Mouse (Mus musculus) kidney, adult 2 months (tissue): ENCODE results near the gene Hist1h1b.

Experiments
- CTCF ChIP-seq: fragments of 200-500 bp; conservative IDR thresholded peaks from 2 replicates; pipeline ENCODE4 v1.5.1; 2011; ENCODE audit warnings: low read depth, mild to moderate bottlenecking, control low read depth, low read length, moderate library complexity, mixed read lengths; ENCODE audit not compliant: insufficient read depth, insufficient read length
- POLR2A ChIP-seq: fragments of 200-500 bp; IDR thresholded peaks from one replicate; pipeline ENCODE4 v1.6.1; 2011; ENCODE audit warnings: low read depth, low read length, control low read depth

DNA sequence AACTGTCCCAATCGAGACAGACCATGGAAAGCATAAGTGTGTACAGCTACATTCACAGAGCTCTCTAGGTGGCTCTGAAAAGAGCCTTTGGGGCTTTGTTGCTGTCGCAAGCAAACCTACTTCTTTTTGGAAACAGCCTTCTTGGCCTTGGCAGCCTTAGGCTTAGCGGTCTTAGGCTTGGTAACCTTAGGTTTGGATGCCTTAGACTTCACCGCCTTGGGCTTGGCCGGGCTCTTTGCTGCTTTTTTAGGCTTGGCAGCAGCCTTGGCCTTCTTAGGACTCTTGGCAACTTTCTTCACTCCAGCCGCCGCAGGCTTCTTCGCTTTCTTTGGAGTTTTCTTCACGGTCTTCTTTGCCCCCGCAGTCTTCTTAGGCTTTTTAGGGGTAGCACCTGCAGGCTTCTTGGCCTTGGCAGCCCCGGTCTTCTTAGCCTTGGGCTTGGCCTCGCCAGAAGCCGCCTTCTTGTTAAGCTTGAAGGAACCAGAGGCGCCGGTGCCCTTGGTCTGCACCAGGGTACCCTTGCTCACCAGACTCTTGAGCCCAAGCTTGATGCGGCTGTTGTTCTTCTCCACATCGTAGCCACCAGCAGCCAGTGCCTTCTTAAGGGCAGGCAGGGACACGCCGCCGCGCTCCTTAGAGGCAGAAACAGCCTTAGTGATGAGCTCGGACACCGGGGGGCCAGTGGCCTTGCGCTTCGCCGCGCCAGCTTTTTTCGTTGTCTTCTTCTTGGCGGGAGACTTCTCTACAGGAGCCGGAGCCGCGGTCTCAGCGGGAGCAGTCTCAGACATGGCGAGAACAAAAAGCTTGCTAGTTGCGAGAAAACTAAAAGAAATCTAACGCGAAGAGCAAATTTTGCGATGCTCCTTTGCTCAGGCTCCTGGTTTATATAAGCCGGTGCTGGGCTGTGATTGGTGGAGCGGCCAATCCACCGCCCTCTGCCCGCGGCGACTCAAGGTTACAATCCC lies at the start of gene Hist1h1b:
- no peak for TF ChIP-seq CTCF
- TF ChIP-seq POLR2A = no peak
